Mouse (Mus musculus) c-Kit-positive CD71-positive TER-119-negative erythroid progenitor cells, embryonic 14.5 days (primary cell): ENCODE results near the gene Ppp1r11.
A peak's percentile ranks its signal among the peaks of the same experiment; 100 is the strongest.

Experiments used
- DNase-seq: peaks from one replicate; pipeline ENCODE4 v3.0.0-alpha.2; 2013; ENCODE audit warnings: low read depth

The Ppp1r11 gene

DNA sequence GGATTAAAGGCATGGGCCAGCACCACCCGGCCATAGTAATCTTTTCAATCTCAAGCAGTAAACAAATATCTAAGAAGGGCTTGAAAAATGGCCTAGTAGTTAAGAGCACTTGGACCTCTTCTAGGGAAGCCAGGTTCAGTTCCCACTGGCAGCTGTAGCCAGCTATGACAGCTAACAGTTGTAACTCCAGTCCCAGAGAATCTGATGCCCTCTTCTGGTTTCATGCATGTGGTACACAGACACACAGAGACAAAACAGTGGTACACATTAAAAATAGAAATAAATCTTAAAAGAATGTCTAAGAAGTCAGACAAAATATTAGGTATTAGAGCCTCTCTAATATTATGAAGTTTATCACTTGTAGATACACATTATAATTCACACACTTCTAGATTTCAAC is 9.6 kb upstream of the Ppp1r11 start:
- no peak for DNase-seq

DNA sequence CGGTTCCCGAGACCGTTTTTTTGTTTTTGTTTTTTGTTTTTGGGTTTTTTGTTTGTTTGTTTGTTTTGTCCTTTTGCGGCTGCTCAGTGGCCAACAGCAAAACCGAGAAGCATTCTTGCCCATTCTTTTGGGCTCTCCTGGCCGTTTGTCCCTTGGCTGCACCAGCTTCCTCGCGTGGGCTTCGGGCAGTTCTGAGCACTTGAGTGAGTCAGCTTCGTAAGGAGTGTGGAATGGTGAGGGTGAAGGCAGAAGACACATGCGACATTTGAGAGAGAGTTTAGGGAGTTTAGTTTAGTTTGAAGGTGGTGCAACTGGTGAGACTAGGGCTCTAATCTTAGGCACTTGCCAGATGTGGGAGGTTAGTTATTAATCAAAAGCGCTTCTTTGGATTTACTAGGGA is 7.3 kb upstream of the Ppp1r11 start:
- no peak for DNase-seq

DNA sequence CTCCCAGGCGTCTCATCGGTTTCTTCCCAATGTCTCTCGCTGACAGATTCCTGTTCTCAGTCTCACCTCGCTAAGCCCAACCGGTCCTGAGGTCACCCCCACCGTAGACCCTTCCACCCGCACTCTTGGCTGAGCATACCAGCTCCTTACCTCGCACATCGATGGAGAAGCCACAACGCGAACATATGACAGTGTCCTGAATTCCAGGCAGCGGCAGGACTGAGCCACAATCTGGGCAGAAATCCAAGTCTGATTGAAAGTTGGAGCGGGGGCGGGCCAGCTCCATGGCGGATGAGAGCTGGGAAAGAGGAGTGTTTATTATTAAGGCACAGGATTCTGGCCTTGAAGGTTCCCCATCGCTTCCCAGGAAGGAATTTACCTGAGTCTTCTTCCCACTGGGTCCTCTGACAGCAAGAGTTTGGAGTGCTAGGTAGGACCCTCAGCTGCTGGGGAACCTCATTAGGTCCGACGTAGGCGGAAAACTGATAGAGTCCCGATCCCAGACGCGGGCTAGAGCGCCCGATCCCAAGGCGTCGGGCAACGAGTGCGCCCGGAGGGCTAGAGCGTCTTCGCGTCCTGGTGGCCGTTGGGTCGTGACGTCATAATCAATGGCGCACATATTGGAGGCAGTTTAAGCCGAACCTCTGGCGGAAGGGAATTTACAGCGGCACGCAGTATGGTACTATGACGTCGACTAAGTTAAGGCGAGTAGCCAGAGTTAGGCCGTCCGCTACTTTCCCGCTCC is 6.6 kb upstream of the Ppp1r11 start, which contains the start of the genes Znrd1 and Znrd1as:
TSS of gene Znrd1 (minus strand) at position 561 of the 745 bp plus-strand sequence.
TSS of gene Znrd1as (plus strand) at position 594 of the 745 bp plus-strand sequence.
- DNase-seq: peak; percentile 94

DNA sequence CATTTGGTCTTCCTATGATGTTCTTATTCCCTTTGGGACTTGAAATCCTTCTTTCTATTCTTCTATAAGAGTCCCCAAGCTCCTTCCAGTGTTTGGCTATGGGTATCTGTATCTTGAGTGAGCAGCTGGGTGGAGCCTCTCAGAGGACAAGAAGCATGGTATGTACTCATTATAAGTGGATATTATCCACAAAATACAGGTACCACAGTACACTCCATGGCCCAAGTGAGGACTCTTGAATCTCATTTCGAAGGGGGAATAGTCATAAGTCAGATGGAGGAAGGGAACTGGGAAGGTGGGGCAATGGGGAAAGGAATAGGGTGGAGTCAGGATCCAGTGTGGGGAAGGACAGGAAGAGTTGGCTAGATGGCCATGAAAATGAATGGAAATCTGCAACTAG is 1.5 kb upstream of the Ppp1r11 start:
- DNase-seq: no peak

DNA sequence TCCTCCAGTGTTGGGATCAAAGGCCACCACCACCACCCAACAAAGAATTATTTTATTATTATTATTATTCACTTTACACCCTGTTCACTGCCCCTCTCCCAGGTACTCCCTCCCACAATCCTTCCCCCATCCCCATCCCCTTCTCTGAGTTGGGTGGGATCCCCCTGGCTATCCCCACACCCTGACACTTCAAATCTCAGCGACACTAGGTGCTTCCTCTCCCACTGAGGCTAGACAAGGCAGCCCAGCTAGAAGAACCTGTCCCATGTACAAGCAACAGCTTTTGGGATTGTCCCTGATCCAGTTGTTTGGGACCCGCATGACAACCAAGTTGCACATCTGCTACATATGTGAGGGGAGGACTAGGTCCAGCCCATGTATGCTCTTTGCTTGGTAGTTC is 1.1 kb upstream of the Ppp1r11 start:
- DNase-seq: no peak

DNA sequence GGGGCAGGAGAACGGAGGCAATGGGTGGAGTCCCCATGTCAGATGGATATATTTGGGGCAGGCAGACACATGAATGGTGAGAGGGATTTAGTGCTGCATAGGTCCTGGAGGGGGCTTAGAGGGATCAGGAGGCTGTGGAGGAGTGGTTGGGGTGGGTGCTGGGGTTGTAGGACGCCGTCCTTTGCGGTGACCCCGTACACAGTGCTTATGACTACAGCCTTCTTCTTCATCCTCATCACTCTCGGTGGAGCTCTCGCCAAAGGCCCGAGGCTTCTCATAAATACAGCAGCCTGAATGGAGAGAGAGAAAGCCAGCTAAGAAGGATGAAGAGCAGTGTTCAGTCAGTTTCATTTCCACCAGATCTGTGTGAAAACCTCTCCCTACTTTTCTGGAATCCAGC is 2.3 kb downstream of the Ppp1r11 start:
- DNase-seq: no peak

DNA sequence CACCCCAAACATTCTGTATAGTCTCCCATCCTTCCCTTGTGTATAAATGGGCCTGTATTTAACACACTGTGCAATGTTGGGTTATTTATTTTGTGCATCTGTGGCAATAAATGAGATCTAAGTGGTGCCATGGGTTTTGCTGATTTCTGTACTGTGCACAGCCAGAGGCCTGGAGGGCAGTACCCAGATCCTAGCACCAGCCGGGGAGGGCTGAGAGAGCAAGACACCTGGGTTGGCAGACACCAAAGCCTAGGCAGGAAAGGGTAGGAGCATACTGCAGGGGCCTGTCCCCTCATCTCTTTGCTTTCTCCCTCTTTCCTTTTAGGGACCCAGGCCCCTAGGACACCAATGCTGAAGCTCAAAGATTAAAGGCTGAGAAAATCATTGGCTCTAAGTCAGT is 3.3 kb downstream of the Ppp1r11 start:
- DNase-seq: no peak

DNA sequence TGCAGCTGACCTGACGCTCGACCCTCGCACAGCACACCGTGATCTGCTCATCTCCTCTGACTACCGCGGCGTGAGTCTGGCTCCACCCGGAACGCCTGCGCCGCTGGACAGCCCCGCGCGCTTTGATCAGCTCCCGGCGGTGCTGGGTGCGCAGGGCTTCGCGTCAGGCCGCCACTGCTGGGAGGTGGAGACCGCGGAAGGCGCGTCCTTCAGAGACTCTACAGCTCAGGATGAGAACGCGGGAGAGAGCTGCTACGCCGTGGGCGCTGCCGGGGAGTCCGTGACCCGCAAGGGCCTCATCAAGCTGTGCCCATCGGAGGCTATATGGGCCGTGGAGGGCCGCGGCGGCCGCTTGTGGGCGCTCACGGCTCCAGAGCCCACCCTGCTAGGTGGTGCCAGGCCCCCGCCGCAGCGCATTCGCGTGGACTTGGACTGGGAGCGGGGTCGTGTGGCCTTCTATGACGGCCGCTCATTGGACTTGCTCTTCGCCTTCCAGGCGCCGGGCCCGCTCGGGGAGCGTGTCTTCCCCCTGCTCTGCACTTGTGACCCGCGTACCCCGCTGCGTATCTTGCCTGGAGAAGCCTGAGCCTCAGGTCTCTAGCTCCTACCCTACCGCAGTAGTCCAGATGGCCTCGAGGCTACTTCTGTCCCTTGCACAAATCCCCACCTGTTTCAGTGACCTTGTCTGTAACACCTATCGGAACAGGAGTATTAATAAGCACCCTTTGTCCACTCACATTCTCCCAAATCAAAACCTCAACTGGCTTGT is 4.3 kb downstream of the Ppp1r11 start:
- no peak for DNase-seq

DNA sequence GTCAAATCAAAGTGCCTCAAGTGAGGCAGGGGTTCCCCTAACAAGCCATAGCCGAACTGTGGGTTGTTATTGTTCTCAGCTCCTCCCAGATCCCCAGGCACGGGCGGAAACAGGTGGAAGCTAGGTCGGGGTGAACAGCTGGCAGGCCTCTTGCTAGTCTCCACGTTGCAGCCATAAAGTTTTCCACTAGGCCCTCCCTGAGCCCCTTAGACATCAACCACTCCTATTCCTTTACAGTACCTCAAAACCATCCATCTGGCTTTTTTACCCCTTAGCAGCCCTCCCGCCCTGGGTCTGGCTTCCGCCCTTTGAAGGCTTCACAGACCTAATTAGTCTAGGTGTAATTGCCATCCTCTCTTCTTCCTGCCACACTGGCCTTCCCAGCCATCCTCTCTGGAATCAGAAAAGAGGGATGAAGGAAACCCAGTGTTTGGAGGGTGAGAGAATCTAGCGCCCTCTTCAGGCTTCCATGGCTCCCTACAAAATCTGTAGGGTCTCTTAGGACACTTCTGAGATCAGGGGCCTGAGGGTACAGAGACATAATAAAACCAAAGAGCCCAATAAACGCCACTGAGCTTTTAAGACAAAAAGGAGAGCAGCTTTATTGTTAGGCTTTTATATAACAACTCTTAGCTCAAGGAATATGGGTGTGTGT is 7.3 kb downstream of the Ppp1r11 start:
- DNase-seq: no peak

DNA sequence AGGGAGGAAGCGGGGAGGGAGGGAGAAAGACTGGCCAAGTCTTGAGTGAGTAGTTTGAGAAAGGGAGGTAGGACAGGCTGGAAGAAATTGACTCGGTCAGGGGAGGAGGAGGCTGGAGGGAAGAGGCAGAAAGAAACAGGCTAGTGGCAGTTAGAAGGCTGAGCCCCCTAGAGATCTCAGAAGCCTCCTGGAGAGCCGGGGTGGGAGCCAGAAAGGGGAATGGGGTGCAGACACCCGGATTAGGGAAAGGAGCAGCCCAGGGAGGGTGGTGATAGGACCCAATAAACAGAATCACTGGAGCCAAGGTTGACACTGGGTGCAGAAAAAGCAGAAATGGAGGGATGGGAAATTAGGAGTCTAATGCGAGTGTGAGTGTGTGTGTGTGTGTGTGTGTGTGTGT is 7.8 kb downstream of the Ppp1r11 start:
- DNase-seq: no peak

DNA sequence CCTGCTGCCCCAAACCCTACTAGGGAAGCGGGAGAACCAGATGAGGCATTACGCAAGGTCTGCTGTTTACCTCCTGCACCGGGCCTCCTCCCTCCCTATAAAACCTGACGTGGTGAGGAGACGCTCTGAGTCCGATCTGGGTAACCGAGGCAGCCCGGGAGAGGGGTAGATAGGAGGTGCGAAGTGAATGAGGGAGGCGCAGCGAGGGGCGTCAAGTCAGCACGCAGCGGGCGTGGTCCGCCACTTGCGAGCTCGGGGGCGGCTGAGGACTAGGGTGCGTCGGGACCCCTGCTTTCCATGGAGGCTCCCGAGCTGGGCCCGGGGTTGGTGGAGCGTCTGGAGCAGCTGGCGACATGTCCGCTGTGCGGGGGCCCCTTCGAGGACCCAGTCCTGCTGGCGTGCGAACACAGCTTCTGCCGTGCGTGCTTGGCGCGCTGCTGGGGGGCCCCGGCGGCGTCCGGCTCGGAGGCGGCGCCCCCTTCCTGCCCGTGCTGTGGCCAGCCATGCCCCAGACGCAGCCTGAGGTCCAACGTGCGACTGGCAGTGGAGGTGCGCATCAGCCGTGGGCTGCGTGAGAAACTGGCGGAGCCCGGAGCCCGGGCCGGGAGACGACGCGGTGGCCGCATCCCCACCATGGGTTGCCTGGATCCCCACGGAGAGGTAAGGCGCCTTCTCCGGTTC is 8.6 kb downstream of the Ppp1r11 start, which contains the start of gene Rnf39:
TSS of gene Rnf39 (plus strand) at position 128 of the 681 bp plus-strand sequence.
- DNase-seq: no peak

DNA sequence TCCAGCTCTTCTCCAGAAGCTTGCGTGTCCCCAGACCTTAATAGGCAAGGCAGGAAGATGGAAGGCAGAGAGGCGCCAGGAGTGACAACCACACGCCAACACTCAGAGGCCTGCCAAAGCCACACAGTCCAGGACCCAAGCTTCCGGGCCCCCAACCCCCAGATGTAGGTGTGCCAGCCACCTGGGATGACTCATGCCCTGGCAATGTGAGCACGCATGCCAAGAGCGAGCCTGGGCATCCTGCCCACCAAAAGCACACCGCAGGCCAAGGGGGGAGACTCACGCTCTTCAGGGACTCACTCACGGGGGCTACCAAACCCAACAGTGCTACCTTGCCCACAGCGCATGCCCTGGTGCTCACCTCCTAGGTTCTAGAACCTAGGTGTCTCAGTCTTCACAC is 9.2 kb downstream of the Ppp1r11 start:
- DNase-seq: no peak

DNA sequence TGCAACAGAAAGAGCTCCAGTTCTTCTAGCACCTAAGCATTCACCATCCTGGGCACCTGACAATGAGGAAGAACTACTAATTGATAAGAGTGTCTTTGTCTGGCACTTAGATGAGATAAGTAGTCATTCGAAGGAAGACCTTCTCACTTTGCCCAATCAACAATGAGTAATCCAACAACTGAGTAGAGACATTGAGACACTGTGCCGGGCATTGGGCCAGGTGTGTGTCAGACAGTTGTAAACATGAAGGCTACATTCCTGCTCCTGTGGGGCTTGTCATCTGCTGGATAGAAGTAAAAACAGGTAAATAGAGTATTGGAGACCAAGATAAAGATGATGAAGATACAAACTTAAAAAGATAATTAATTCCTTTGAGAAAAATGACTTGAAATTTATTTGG is 13.5 kb downstream of the Ppp1r11 start:
- no peak for DNase-seq

DNA sequence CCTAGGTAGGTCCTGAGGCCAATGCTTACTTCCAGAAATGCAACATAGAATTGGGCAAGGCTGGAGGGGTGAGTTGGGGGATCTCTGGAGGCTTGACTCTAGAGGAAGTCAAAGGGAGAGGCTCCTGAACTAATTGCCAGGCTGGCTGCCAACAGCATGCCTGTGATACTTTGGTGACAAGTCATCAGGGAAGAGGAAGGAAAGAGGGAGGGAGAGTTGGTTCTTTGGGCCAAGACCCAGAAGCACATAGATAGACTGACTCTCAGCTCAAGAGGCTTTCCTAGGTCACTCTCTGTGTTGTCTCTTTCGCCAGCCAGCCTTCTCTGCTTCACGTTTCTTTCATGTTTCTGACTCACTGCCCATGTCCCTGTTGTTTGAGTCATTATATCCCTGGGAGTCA is 19.7 kb downstream of the Ppp1r11 start:
- DNase-seq: no peak

DNA sequence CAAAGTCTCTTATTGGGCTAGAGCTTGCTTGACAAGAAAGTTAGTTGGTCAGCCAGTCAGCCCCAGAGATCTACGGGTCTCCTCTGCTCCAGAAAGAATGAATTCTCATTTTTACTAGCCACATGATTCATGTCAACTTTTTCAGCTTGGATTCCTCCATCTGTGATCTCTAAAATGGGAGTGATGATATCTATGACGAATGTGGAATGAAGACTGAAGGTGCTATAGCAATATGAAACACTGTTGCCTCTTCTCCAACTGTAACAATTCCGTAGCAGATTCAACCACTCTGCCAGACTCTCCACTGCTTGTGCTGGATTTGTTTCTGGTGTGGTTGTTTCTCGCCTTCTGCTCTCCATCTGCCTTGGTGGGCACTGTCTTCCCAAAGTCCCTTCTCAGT is 20.4 kb downstream of the Ppp1r11 start:
- no peak for DNase-seq

DNA sequence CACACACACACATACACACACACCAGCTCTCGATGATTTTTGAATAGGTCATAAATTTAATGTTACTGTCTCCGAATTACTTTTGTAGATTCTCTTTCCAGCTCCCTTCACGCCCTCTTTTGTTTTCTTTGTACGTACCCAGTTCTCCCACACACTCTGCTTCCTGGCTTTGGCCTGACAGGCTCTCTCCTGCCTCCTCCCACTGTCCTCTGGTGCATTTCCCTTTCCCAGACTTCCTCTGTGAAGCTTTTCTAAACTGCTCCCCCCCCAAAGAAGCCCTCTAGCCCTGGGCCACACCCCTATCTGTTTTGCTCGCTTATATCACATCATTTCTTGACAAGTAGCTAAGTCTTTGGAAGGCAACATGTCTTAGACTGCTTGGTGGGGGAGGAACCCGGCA is 21.3 kb downstream of the Ppp1r11 start:
- no peak for DNase-seq

DNA sequence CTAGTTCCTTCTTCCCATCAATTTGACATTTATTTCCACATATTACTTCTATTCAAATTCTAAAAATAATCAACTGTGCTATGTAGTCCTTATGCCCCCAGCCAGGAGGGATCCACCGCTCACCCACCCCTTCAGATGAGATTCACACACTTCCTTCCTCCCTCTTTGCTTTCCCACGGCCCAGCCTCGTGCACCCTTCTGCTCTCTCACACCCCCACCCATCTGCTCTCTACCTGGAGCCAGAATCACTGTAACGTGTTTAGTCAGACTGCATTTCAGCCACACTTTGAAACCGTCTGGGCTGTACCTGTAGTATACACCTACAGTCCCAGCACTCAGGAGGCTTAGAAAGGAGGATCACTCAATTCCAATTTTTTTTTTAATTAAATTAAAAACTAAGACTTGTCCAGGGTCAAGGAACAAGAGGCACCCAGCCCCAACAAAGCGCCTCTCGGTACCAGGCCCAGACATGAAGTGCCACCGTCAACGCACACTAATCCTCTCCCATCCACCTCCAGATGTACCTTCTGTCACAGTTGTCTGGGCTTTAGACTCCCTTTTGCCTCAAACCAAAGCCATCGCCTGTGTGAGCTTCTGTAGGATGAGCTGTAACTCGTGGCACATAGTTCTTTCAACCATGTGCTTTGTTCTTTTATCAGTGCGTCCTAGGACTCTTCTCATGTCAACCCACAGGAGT is 22.2 kb downstream of the Ppp1r11 start:
- DNase-seq: no peak

DNA sequence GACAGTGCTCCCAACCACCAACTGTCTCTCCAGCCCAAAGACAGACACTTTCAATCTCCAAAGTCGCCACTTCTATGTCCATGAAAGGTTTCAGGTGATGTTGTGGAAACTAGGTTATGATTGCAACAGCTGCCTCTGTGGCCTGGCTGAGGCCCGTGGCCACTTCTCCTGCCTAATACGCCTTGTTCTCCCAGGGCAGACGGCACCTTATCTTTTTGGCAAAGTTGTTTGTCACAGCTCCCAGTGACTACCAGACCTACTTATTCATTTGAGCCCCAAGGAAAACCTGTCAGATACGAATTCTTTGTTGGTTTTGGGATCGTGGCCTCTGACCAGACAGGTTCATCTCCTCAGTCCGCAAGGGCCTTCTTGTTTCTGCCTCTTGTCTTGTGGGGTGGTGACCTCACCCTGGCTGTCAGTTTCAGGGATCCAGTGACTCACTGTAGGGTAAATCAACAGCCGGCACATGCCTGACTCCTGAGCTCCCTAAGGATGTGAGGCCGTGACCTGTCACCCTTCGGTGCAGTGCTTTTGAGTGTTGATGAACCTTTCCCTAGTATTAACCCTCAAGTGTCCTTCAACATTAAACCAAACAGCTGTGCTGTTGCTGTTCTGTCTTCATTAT is 23.9 kb downstream of the Ppp1r11 start:
- no peak for DNase-seq

DNA sequence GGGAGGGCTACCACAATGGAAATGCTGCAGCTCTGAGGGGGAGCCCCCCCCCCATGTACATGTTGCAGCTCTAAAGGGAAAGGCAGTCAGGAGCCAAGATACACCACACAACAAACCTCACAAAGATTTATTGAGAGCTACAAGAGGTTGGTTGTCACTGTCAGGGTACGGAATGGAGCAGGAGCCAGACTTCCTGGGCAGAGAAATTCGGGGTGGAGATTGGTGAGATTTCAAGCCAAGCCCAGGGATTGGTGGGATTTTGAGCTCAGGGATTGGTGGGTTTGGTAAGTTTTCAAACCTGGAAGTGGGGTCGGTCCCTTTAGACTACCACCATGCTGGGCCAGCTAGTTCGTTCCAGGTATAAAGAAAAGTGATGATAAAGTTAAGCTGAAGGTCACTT is 28.1 kb downstream of the Ppp1r11 start:
- no peak for DNase-seq

DNA sequence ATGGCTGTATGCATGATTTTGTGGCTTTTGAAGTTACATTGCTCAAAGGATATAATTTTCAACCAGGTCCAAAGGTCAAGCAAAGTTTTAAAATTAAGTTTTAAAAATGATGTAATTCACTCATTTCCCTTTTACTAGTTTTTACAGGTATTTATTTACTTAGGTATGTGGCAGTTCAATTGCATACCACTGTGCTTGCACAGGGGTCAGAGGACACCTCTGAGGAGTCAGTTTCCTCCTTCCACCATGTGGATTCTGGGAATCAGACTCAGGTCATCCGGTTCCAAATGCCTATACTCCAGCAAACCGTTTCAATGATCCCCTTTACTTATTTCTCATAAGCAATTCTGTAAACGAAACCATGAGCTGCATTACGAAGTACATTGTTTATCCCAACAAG is 28.8 kb downstream of the Ppp1r11 start:
- no peak for DNase-seq

DNA sequence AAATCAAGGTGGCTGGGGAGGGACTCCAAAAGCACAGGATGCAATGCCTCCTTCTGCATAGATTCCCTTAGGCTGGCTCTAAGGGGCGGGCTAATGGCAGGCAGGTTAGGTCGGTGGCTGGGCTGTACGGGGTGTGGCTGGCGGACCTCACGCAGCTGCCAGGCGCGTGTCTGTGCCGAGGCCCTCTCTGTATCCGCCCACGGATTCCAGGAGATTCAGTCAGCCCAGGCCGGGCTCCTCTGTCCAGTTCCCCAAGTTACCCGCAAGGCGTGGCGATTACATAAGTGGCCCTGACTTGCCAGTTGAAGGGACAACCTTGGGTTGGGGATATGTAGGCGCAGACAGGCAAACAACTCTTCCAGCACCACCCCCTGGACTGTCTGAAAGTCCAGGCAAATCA is 31.3 kb downstream of the Ppp1r11 start:
- DNase-seq: no peak
